In the genomic region with DNA sequence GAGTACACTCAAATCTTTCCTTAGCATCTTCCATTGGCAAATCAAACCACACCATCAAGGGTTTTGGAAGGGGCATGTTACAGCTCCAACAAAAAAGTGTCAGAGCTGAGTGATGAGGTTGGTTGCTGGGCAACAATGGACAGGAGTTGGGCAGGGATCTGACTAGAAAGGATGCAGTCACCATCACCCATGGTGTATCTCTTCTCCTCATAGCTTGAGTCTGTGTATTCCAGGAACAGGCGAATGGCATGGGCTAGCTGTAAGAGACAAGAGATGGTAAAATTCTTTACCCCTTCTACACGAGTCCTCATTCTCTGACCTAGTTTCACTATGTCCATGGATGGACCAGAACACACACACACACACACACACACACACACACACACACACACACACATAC, we compare ENCODE assay signal across 10 mouse cellular contexts. TPM values are rescaled to one million over a fixed set of nuclear protein-coding genes. Genes with fewer than 3 reads are reported as not detected.
DNase-seq lines count a peak whose midpoint lies in the region; ATAC-seq and TF ChIP-seq lines count a peak whose summit lies in the region.
"Had no signal": no experiment of that assay in that cellular context is flagged by ENCODE, and none has a peak within 500 bp of the region (broad histone marks: within the 10 kb centered on the region; RNA-seq: fewer than 3 reads in every experiment).

No protein-coding gene starts in this region.

- intact Hi-C loops in heart, postnatal 10 days (cut with DNase I), result loop anchor here (5.0 kb wide), 1 partner anchor 216 kb away; a partner anchor contains a TSS

- 87% methylated on average over 2 of the region's 2 CpGs for WGBS in heart, embryonic 12.5 days
- 44% methylated on average over 2 of the region's 2 CpGs for WGBS in forebrain, embryonic 14.5 days
- 39% methylated on average over 2 of the region's 2 CpGs for WGBS in liver, embryonic 13.5 days (ENCODE audit: insufficient replicate concordance)

- no peak for DNase-seq in heart, postnatal 10 days
- DNase-seq in forebrain, embryonic 14.5 days (ENCODE audit: low spot score), result no peak
- DNase-seq in liver, embryonic 13.5 days, result no peak
- no peak for DNase-seq in adrenal gland, adult 2 months
- no peak for DNase-seq in thymus, postnatal 14 days
- DNase-seq in urinary bladder, adult 18-20 months (ENCODE audit: low spot score in 2 of 2), result no peak

- H3K9ac ChIP-seq in heart, embryonic 12.5 days, result peak overlapping the region; percentile 28; the same call in 1 of the 2 replicates
- peak overlapping the region; percentile 58 for H3K9ac ChIP-seq in forebrain, embryonic 14.5 days (ENCODE audit: low read length)
- H3K9ac ChIP-seq in liver, embryonic 13.5 days, result 0 out of 2 replicates have a peak overlapping the region, but pooled peaks have one; percentile 23

- no peaks in the 10 kb centered on the region for H3K9me3 ChIP-seq in heart, embryonic 12.5 days (replicated peaks)
- H3K9me3 ChIP-seq in E14TG2a.4 (ENCODE audit: low read length), result no peaks in the 10 kb centered on the region
- no peaks in the 10 kb centered on the region for H3K9me3 ChIP-seq in forebrain, embryonic 14.5 days (replicated peaks; ENCODE audit: control insufficient read depth, low read length)
- no peaks in the 10 kb centered on the region for H3K9me3 ChIP-seq in liver, embryonic 13.5 days (replicated peaks)

- peak overlapping the region; percentile 60 for H3K4me2 ChIP-seq in heart, embryonic 12.5 days
- peak overlapping the region; percentile 49 for H3K4me2 ChIP-seq in forebrain, embryonic 14.5 days (ENCODE audit: low read length)
- peak overlapping the region; percentile 51 for H3K4me2 ChIP-seq in liver, embryonic 13.5 days

- H3K4me1 ChIP-seq in heart, embryonic 12.5 days (replicated peaks), result peaks cover 18% of the 10 kb centered on the region
- H3K4me1 ChIP-seq in E14TG2a.4 (replicated peaks; ENCODE audit: low read depth, low read length), result peaks cover 16% of the 10 kb centered on the region
- H3K4me1 ChIP-seq in forebrain, embryonic 14.5 days (ENCODE audit: control insufficient read depth, insufficient read depth, low read length), result 0 out of 2 replicates have a peak, but pooled peaks cover 3% of the 10 kb centered on the region
- peaks cover 13% of the 10 kb centered on the region for H3K4me1 ChIP-seq in liver, embryonic 13.5 days (replicated peaks)

- H3K27me3 ChIP-seq in heart, embryonic 12.5 days (replicated peaks), result peaks cover 7% of the 10 kb centered on the region; the same call in 1 of the 2 replicates
- H3K27me3 ChIP-seq in E14TG2a.4 (ENCODE audit: insufficient read depth, low read length), result peaks cover 3% of the 10 kb centered on the region; the same call in 1 of the 2 replicates
- no peaks in the 10 kb centered on the region for H3K27me3 ChIP-seq in forebrain, embryonic 14.5 days (replicated peaks; ENCODE audit: control insufficient read depth, insufficient read depth, low read length)
- H3K27me3 ChIP-seq in liver, embryonic 13.5 days, result no peaks in the 10 kb centered on the region; the same call in 1 of the 2 replicates

- no peaks in the 10 kb centered on the region for H3K36me3 ChIP-seq in heart, embryonic 12.5 days
- no peaks in the 10 kb centered on the region for H3K36me3 ChIP-seq in E14TG2a.4 (ENCODE audit: insufficient read depth, low read length)
- H3K36me3 ChIP-seq in forebrain, embryonic 14.5 days (ENCODE audit: control insufficient read depth, insufficient read depth, low read length), result no peaks in the 10 kb centered on the region
- H3K36me3 ChIP-seq in liver, embryonic 13.5 days, result no peaks in the 10 kb centered on the region

- H3K27ac ChIP-seq in heart, embryonic 12.5 days (ENCODE audit: poor library complexity, severe bottlenecking), result peak overlapping the region; percentile 43
- H3K27ac ChIP-seq in forebrain, embryonic 14.5 days (ENCODE audit: low read depth, low read length), result peak overlapping the region; percentile 81
- no peak overlapping the region for H3K27ac ChIP-seq in liver, embryonic 13.5 days

- peak overlapping the region; percentile 29 for H3K4me3 ChIP-seq in heart, embryonic 12.5 days
- 0 out of 2 replicates have a peak overlapping the region, but pooled peaks have one; percentile 26 for H3K4me3 ChIP-seq in E14TG2a.4 (replicated peaks; ENCODE audit: low read length)
- H3K4me3 ChIP-seq in forebrain, embryonic 14.5 days (ENCODE audit: low read depth, low read length), result peak overlapping the region; percentile 29
- H3K4me3 ChIP-seq in liver, embryonic 13.5 days (replicated peaks), result peak overlapping the region; percentile 37

- TF ChIP-seq CTCF in E14TG2a.4 (conservative IDR thresholded peaks at IDR 0.05; ENCODE audit: low read length), result no peak

- ATAC-seq in heart, embryonic 12.5 days (ENCODE audit: insufficient number of reproducible peaks, low FRiP score), result no peak
- ATAC-seq in forebrain, embryonic 14.5 days, result no peak
- no peak; the same call in 1 of the 2 replicates for ATAC-seq in liver, embryonic 13.5 days (ENCODE audit: low read depth)

RNA-seq across cellular contexts. Expression of a gene that starts 0.5 kb away (rescaled TPM):
- 15.1 and 16.5 TPM in 2 replicates for polyA plus RNA-seq in heart, embryonic 12.5 days (2016; fragmentation: Nextera tagmentation; extraction: Ambion mirVana)
- total RNA-seq in heart, postnatal 10 days (2021), result 10 to 100 TPM; 17.3 to 19.7 TPM
- polyA plus RNA-seq in forebrain, embryonic 14.5 days (2014; fragmentation: Nextera tagmentation; extraction: Ambion mirVana), result 92.7 and 102 TPM in 2 replicates
- 11.1 and 13.2 TPM in 2 replicates for polyA plus RNA-seq in liver, embryonic 13.5 days (2015; fragmentation: Nextera tagmentation; extraction: Ambion mirVana)
- total RNA-seq in adrenal gland, adult 2 months (2021), result 100 to 1,000 TPM; 158 to 186 TPM
- 44.4 and 51.2 TPM in 2 replicates for polyA plus RNA-seq in adrenal gland, adult 2 months (2012; rRNA removed)

RNA-seq across cellular contexts. Expression of a gene that starts 12.4 kb away (rescaled TPM):
- 9.8 TPM in 2 replicates for polyA plus RNA-seq in heart, embryonic 12.5 days (2016; fragmentation: Nextera tagmentation; extraction: Ambion mirVana)
- 1 to 10 TPM in 1 of 2 experiments, under 1 TPM in 1; 0.87 to 1.4 TPM for total RNA-seq in heart, postnatal 10 days (2021)
- 13.1 and 13.3 TPM in 2 replicates for polyA plus RNA-seq in forebrain, embryonic 14.5 days (2014; fragmentation: Nextera tagmentation; extraction: Ambion mirVana)
- polyA plus RNA-seq in liver, embryonic 13.5 days (2015; fragmentation: Nextera tagmentation; extraction: Ambion mirVana), result 9.0 and 12.0 TPM in 2 replicates
- total RNA-seq in adrenal gland, adult 2 months (2021), result 1 to 10 TPM; 6.1 to 6.5 TPM
- 0.90 and 1.0 TPM in 2 replicates for polyA plus RNA-seq in adrenal gland, adult 2 months (2012; rRNA removed)

RNA-seq across cellular contexts. Expression of a gene that starts 35.5 kb away (rescaled TPM):
- 118 and 119 TPM in 2 replicates for polyA plus RNA-seq in heart, embryonic 12.5 days (2016; fragmentation: Nextera tagmentation; extraction: Ambion mirVana)
- 10 to 100 TPM; 50.7 to 50.8 TPM for total RNA-seq in heart, postnatal 10 days (2021)
- 195 and 244 TPM in 2 replicates for polyA plus RNA-seq in forebrain, embryonic 14.5 days (2014; fragmentation: Nextera tagmentation; extraction: Ambion mirVana)
- polyA plus RNA-seq in liver, embryonic 13.5 days (2015; fragmentation: Nextera tagmentation; extraction: Ambion mirVana), result 148 and 158 TPM in 2 replicates
- 10 to 100 TPM; 34.7 to 55.3 TPM for total RNA-seq in adrenal gland, adult 2 months (2021)
- 11.9 and 12.7 TPM in 2 replicates for polyA plus RNA-seq in adrenal gland, adult 2 months (2012; rRNA removed)

RNA-seq across cellular contexts. Expression of a gene that starts 37.9 kb away (rescaled TPM):
- polyA plus RNA-seq in heart, embryonic 12.5 days (2016; fragmentation: Nextera tagmentation; extraction: Ambion mirVana), result not detected in 2 replicates
- not detected for total RNA-seq in heart, postnatal 10 days (2021)
- not detected in 2 replicates for polyA plus RNA-seq in forebrain, embryonic 14.5 days (2014; fragmentation: Nextera tagmentation; extraction: Ambion mirVana)
- 11.4 and 11.8 TPM in 2 replicates for polyA plus RNA-seq in liver, embryonic 13.5 days (2015; fragmentation: Nextera tagmentation; extraction: Ambion mirVana)
- not detected for total RNA-seq in adrenal gland, adult 2 months (2021)
- 0.58 and 0.62 TPM in 2 replicates for polyA plus RNA-seq in adrenal gland, adult 2 months (2012; rRNA removed)
- total RNA-seq: gastrocnemius, postnatal 4 days had no signal
- polyA plus RNA-seq: brain, embryonic 14.5 days had no signal

RNA-seq across cellular contexts. Expression of a gene that starts 54.1 kb away (rescaled TPM):
- 0.23 TPM in 1 of 2 replicates, not detected in the other for polyA plus RNA-seq in heart, embryonic 12.5 days (2016; fragmentation: Nextera tagmentation; extraction: Ambion mirVana)
- not detected for total RNA-seq in heart, postnatal 10 days (2021)
- not detected in 2 replicates for polyA plus RNA-seq in forebrain, embryonic 14.5 days (2014; fragmentation: Nextera tagmentation; extraction: Ambion mirVana)
- polyA plus RNA-seq in liver, embryonic 13.5 days (2015; fragmentation: Nextera tagmentation; extraction: Ambion mirVana), result not detected in 2 replicates
- total RNA-seq in adrenal gland, adult 2 months (2021), result not detected
- polyA plus RNA-seq in adrenal gland, adult 2 months (2012; rRNA removed), result not detected in 2 replicates
- total RNA-seq: gastrocnemius, postnatal 4 days had no signal
- polyA plus RNA-seq: brain, embryonic 14.5 days had no signal
